Mouse (Mus musculus): ENCODE data around the gene Msgn1.

The Msgn1 gene

GRCm38 (mm10) chr12:11203694-11204665 lies 4.8 kb downstream of the Msgn1 start:
- in situ Hi-C loops (cut with MboI; ENCODE audit: unreplicated experiment in 2 of 2), result loop anchor here (5.0 to 25.0 kb wide), 4 partner anchors 128 to 1733 kb away; partner anchors contain the start of gene Mycn (in 2 of the 2)

GRCm38 (mm10) chr12:11202476-11202875 lies 6.3 kb downstream of the Msgn1 start:
- in situ Hi-C loops (cut with MboI; ENCODE audit: unreplicated experiment in 2 of 2), result loop anchor here (5.0 to 25.0 kb wide), 4 partner anchors 130 to 1735 kb away; partner anchors contain the start of gene Mycn (in 2 of the 2)

- in situ Hi-C loops (cut with MboI; ENCODE audit: unreplicated experiment in 2 of 2), result loop anchor here (5.0 to 25.0 kb wide), 4 partner anchors 132 to 1737 kb away; partner anchors contain the start of gene Mycn (in 2 of the 2)
Observed at GRCm38 (mm10) chr12:11200711-11201110, 8.1 kb downstream of the Msgn1 start.

GRCm38 (mm10) chr12:11198551-11198950 lies 10.2 kb downstream of the Msgn1 start:
- in situ Hi-C loops (cut with MboI; ENCODE audit: unreplicated experiment in 2 of 2), result loop anchor here in 1 of 2 experiments (5.0 kb wide), 1 partner anchor 139 kb away; no protein-coding TSS in a partner anchor

- in situ Hi-C loops (cut with MboI; ENCODE audit: unreplicated experiment in 2 of 2), result loop anchor here in 1 of 2 experiments (5.0 kb wide), 1 partner anchor 139 kb away; no protein-coding TSS in a partner anchor
Observed at GRCm38 (mm10) chr12:11198026-11198425, 10.7 kb downstream of the Msgn1 start.

GRCm38 (mm10) chr12:11196830-11197229 lies 11.9 kb downstream of the Msgn1 start:
- in situ Hi-C loops (cut with MboI; ENCODE audit: unreplicated experiment in 2 of 2), result loop anchor here in 1 of 2 experiments (5.0 kb wide), 1 partner anchor 140 kb away; no protein-coding TSS in a partner anchor

GRCm38 (mm10) chr12:11196142-11196597 lies 12.6 kb downstream of the Msgn1 start:
- in situ Hi-C loops (cut with MboI; ENCODE audit: unreplicated experiment in 2 of 2), result loop anchor here in 1 of 2 experiments (5.0 kb wide), 1 partner anchor 141 kb away; no protein-coding TSS in a partner anchor

- in situ Hi-C loops (cut with MboI; ENCODE audit: unreplicated experiment in 2 of 2), result loop anchor here in 1 of 2 experiments (5.0 kb wide), 1 partner anchor 142 kb away; no protein-coding TSS in a partner anchor
Observed at GRCm38 (mm10) chr12:11195031-11195430, 13.7 kb downstream of the Msgn1 start.

- in situ Hi-C loops (cut with MboI; ENCODE audit: unreplicated experiment in 2 of 2), result no loop called here
Observed at GRCm38 (mm10) chr12:11178486-11179154, 30.2 kb downstream of the Msgn1 start.

- in situ Hi-C loops (cut with MboI; ENCODE audit: unreplicated experiment in 2 of 2), result no loop called here
Observed at GRCm38 (mm10) chr12:11177408-11178394, 31.1 kb downstream of the Msgn1 start.

GRCm38 (mm10) chr12:11158670-11159069 lies 50.1 kb downstream of the Msgn1 start:
- in situ Hi-C loops (cut with MboI; ENCODE audit: unreplicated experiment in 2 of 2), result loop anchor here (25.0 kb wide), 2 partner anchors 979 to 1804 kb away; no protein-coding TSS in a partner anchor

Data from v-Abl transformed pro-B cells (cell line).